Mouse (Mus musculus) hindbrain, postnatal 0 days (tissue): ENCODE data around the gene Tbc1d23. TPM values are rescaled to one million over a fixed set of nuclear protein-coding genes. Genes with fewer than 3 reads are reported as not detected.

Experiments used
- ATAC-seq: fragments of 200-750 bp; cut with Nextera tagmentation; 2 replicates; pipeline ENCODE4 v1.8.0; 2017; ENCODE audit warnings: mild to moderate bottlenecking, moderate TSS enrichment, moderate library complexity
- DNase-seq: peaks from one replicate; pipeline ENCODE4 v3.0.0-alpha.2; 2015; ENCODE audit warnings: low spot score
- H3K27ac ChIP-seq: fragments of 300-500 bp; sonication (generic); 2 replicates; pipeline ENCODE4 v1.5.1; 2014; ENCODE audit warnings: mild to moderate bottlenecking
- H3K27me3 ChIP-seq: fragments of 300-500 bp; sonication (generic); 2 replicates; pipeline ENCODE4 v1.6.1; 2014; ENCODE audit warnings: low read length, mixed read lengths; ENCODE audit not compliant: insufficient read depth
- H3K36me3 ChIP-seq: fragments of 300-500 bp; sonication (generic); 2 replicates; pipeline ENCODE4 v1.6.1; 2014; ENCODE audit warnings: low read length, mixed read lengths; ENCODE audit not compliant: insufficient read depth
- H3K4me1 ChIP-seq: fragments of 300-500 bp; sonication (generic); 2 replicates; pipeline ENCODE4 v1.6.1; 2014; ENCODE audit warnings: antibody characterized with exemption, low read length, mixed read lengths; ENCODE audit not compliant: insufficient read depth
- H3K4me2 ChIP-seq: fragments of 300-500 bp; sonication (generic); 2 replicates; pipeline ENCODE4 v1.6.1; 2014; ENCODE audit warnings: low read depth, mild to moderate bottlenecking, low read length, moderate library complexity, mixed read lengths
- H3K4me3 ChIP-seq: fragments of 300-500 bp; sonication (generic); 2 replicates; pipeline ENCODE4 v1.5.1; 2014; ENCODE audit warnings: low read length
- H3K9ac ChIP-seq: fragments of 300-500 bp; sonication (generic); replicated peaks from 2 replicates; pipeline ENCODE4 v1.6.1; 2014; ENCODE audit warnings: mild to moderate bottlenecking, low read length, moderate library complexity, mixed read lengths
- H3K9me3 ChIP-seq: fragments of 300-500 bp; sonication (generic); 2 replicates; pipeline ENCODE4 v1.6.1; 2016; ENCODE audit warnings: low read length, mixed read lengths
- CTCF ChIP-seq: IDR thresholded peaks from 2 replicates; pipeline ENCODE4 v1.5.1; 2016; ENCODE audit warnings: antibody characterized with exemption, control low read depth, low read depth
- WGBS: fragments of 180-500 bp; shearing (Covaris S2); extraction: QIAGEN DNeasy Blood & Tissue Kit; methylation state at CpG from one replicate; pipeline ENCODE4 v1.1.7; 2014; 5-methylcytosine and 5-hydroxymethylcytosine counted together
- polyA plus RNA-seq: library from polyadenylated mRNA; unstranded; fragments of >200 nt; fragmentation: Nextera tagmentation; extraction: Ambion mirVana; gene quantifications from 2 replicates; pipeline ENCODE4 v1.2.1, GENCODE M21; 2015
- total RNA-seq: library from RNA; depleted of rRNA; stranded (reverse); fragments of >200 nt; gene quantifications from 2 replicates; pipeline ENCODE4 v1.2.3, GENCODE M21; 2014

The Tbc1d23 gene
- total and polyA plus RNA-seq, 2 experiments from 2014 or later, result 32.3 to 62.6 TPM

GRCm38 (mm10) chr16:57144741-57145140, 86.6 kb downstream of the Tbc1d23 start:
- 95% methylated on average over 5 of the region's 5 CpGs for WGBS
- no peaks in the 10 kb centered on the region for H3K4me1 ChIP-seq
- no peak for TF ChIP-seq CTCF
- ATAC-seq (no peak), DNase-seq (no peak)
- no peaks in the 10 kb centered on the region for H3K27me3 ChIP-seq
- peaks cover 41% of the 10 kb centered on the region for H3K36me3 ChIP-seq
- H3K4me2 ChIP-seq, result no peak overlapping the region
- no peak overlapping the region for H3K27ac ChIP-seq
- no peak overlapping the region for H3K4me3 ChIP-seq
- H3K9me3 ChIP-seq, result no peaks in the 10 kb centered on the region
- H3K9ac ChIP-seq, result no peak overlapping the region

- no peaks in the 10 kb centered on the region for H3K27me3 ChIP-seq
- ATAC-seq (no peak), DNase-seq (no peak)
- no peak overlapping the region for H3K4me3 ChIP-seq
- no peaks in the 10 kb centered on the region for H3K4me1 ChIP-seq
- 95% methylated on average over 6 of the region's 6 CpGs for WGBS
- H3K4me2 ChIP-seq, result no peak overlapping the region
- TF ChIP-seq CTCF, result no peak
- H3K9me3 ChIP-seq, result no peaks in the 10 kb centered on the region
- H3K36me3 ChIP-seq, result peaks cover 9% of the 10 kb centered on the region
- H3K27ac ChIP-seq, result no peak overlapping the region
- H3K9ac ChIP-seq, result no peak overlapping the region
Measured at GRCm38 (mm10) chr16:57133611-57134010, 97.7 kb downstream of the Tbc1d23 start.

- Histone ChIP-seq H3K9ac (no peak overlapping the region), H3K4me2 (no peak overlapping the region), H3K36me3 (peaks cover 6% of the 10 kb centered on the region), H3K27me3 (no peaks in the 10 kb centered on the region), H3K4me1 (0 out of 2 replicates have a peak, but pooled peaks cover 3% of the 10 kb centered on the region), H3K4me3 (no peak overlapping the region), H3K9me3 (no peaks in the 10 kb centered on the region), H3K27ac (no peak overlapping the region)
- TF ChIP-seq CTCF, result no peak
- no peak for ATAC-seq
- WGBS, result 63% methylated on average over 1 of the region's 1 CpGs
- DNase-seq, result no peak
Measured at GRCm38 (mm10) chr16:57132326-57132725, 99.0 kb downstream of the Tbc1d23 start.

GRCm38 (mm10) chr16:57131544-57131943, 99.8 kb downstream of the Tbc1d23 start:
- no peak overlapping the region for H3K4me3 ChIP-seq
- no peaks in the 10 kb centered on the region for H3K9me3 ChIP-seq
- TF ChIP-seq CTCF, result no peak
- ATAC-seq (peak; percentile 64), DNase-seq (no peak)
- no peaks in the 10 kb centered on the region for H3K27me3 ChIP-seq
- no peak overlapping the region for H3K9ac ChIP-seq
- 0 out of 2 replicates have a peak, but pooled peaks cover 3% of the 10 kb centered on the region for H3K4me1 ChIP-seq
- peak overlapping the region; percentile 45; the same call in 1 of the 2 replicates for H3K27ac ChIP-seq
- H3K4me2 ChIP-seq, result no peak overlapping the region
- 40% methylated on average over 4 of the region's 4 CpGs for WGBS
- no peaks in the 10 kb centered on the region for H3K36me3 ChIP-seq

GRCm38 (mm10) chr16:57130752-57131400, 100.4 kb downstream of the Tbc1d23 start:
- 61% methylated on average over 3 of the region's 3 CpGs for WGBS
- ATAC-seq, result no peak
- no peak for TF ChIP-seq CTCF
- Histone ChIP-seq H3K4me2 (no peak overlapping the region), H3K27ac (no peak overlapping the region; the same call in 1 of the 2 replicates), H3K4me1 (0 out of 2 replicates have a peak, but pooled peaks cover 3% of the 10 kb centered on the region), H3K36me3 (no peaks in the 10 kb centered on the region), H3K27me3 (no peaks in the 10 kb centered on the region), H3K4me3 (no peak overlapping the region), H3K9ac (no peak overlapping the region), H3K9me3 (no peaks in the 10 kb centered on the region)
- no peak for DNase-seq

- 88% methylated on average over 2 of the region's 2 CpGs for WGBS
- no peak overlapping the region for H3K9ac ChIP-seq
- DNase-seq (no peak), ATAC-seq (no peak)
- no peak overlapping the region for H3K4me3 ChIP-seq
- H3K4me1 ChIP-seq, result peaks cover 14% of the 10 kb centered on the region
- no peak for TF ChIP-seq CTCF
- H3K27me3 ChIP-seq, result no peaks in the 10 kb centered on the region
- no peaks in the 10 kb centered on the region for H3K9me3 ChIP-seq
- H3K36me3 ChIP-seq, result no peaks in the 10 kb centered on the region
- no peak overlapping the region for H3K4me2 ChIP-seq
- no peak overlapping the region for H3K27ac ChIP-seq
Measured at GRCm38 (mm10) chr16:57127825-57128224, 103.5 kb downstream of the Tbc1d23 start.

GRCm38 (mm10) chr16:57126268-57126667, 105.0 kb downstream of the Tbc1d23 start:
- Histone ChIP-seq H3K4me2 (no peak overlapping the region), H3K9ac (no peak overlapping the region), H3K27ac (no peak overlapping the region), H3K4me1 (peaks cover 17% of the 10 kb centered on the region), H3K36me3 (no peaks in the 10 kb centered on the region), H3K4me3 (no peak overlapping the region), H3K27me3 (no peaks in the 10 kb centered on the region), H3K9me3 (no peaks in the 10 kb centered on the region)
- 76% methylated on average over 4 of the region's 4 CpGs for WGBS
- DNase-seq (no peak), ATAC-seq (no peak)
- TF ChIP-seq CTCF, result no peak
